Mouse (Mus musculus) CH12.LX (cell line): Measurements from ENCODE around the gene Car11. TPM values are rescaled to one million over a fixed set of nuclear protein-coding genes. Genes with fewer than 3 reads are reported as not detected.
A peak's percentile ranks its signal among the peaks of the same experiment; 100 is the strongest.

Source experiments
- DNase-seq: peaks from one replicate; pipeline ENCODE4 v3.0.0-alpha.2; 2013; ENCODE audit errors: extremely low read depth
- H3K27ac ChIP-seq: 2 replicates; pipeline ENCODE4 v1.5.1; 2012; ENCODE audit warnings: low read depth, mild to moderate bottlenecking, control low read depth, moderate library complexity; ENCODE audit not compliant: insufficient read depth
- H3K27me3 ChIP-seq: replicated peaks from 2 replicates; pipeline ENCODE3; 2012; ENCODE audit warnings: inconsistent platforms
- H3K36me3 ChIP-seq, 2 experiments: replicated peaks in 1 of 2; 2 replicates each; pipeline versions ENCODE3 to v1.6.1; 2012; ENCODE audit warnings: inconsistent platforms in 1 of 2, low read length in 1 of 2, mild to moderate bottlenecking in 1 of 2, mixed read lengths in 1 of 2, moderate library complexity in 1 of 2; ENCODE audit not compliant: control insufficient read depth in 1 of 2, insufficient read depth in 1 of 2
- H3K4me1 ChIP-seq, 2 experiments: 2 replicates each; pipeline ENCODE4 v1.6.1; 2012; ENCODE audit warnings: inconsistent platforms in 1 of 2, moderate library complexity in 1 of 2; ENCODE audit not compliant: insufficient read depth in 2 of 2, control insufficient read depth in 1 of 2
- H3K4me2 ChIP-seq: 2 replicates; pipeline ENCODE4 v1.6.1; 2012; ENCODE audit warnings: low read depth, mild to moderate bottlenecking, control low read depth; ENCODE audit not compliant: poor library complexity, insufficient read depth, severe bottlenecking
- H3K4me3 ChIP-seq, 3 experiments: fragments of 150-350 bp in 1 of 3; sonication (generic) in 1 of 3; replicated peaks in 1 of 3; 2 replicates each; pipeline versions ENCODE3 to v1.5.1; 2011 to 2012; ENCODE audit warnings: low read depth in 2 of 3, low read length in 2 of 3, mild to moderate bottlenecking in 2 of 3, moderate library complexity in 2 of 3, control low read depth in 1 of 3, improper control_type of control experiment in 1 of 3, inconsistent platforms in 1 of 3, mixed read lengths in 1 of 3; ENCODE audit not compliant: poor library complexity in 1 of 3
- H3K79me2 ChIP-seq: replicated peaks from 2 replicates; pipeline ENCODE4 v1.6.1; 2012; ENCODE audit warnings: mild to moderate bottlenecking, moderate library complexity; ENCODE audit not compliant: control insufficient read depth, poor library complexity, insufficient read depth, severe bottlenecking; ENCODE audit errors: extremely low read depth
- H3K9ac ChIP-seq: 2 replicates; pipeline ENCODE4 v1.6.1; 2012; ENCODE audit warnings: low read depth, mild to moderate bottlenecking, control low read depth, moderate library complexity; ENCODE audit not compliant: insufficient read depth
- H3K9me3 ChIP-seq: replicated peaks from 2 replicates; pipeline ENCODE3; 2012; ENCODE audit warnings: low read length, inconsistent platforms, mixed read lengths
- BHLHE40 ChIP-seq: IDR thresholded peaks from 2 replicates; pipeline ENCODE4 v1.6.1; 2011; ENCODE audit warnings: mild to moderate bottlenecking, low read depth, low read length, improper control_type of control experiment
- CHD1 ChIP-seq: IDR thresholded peaks from 2 replicates; pipeline ENCODE4 v1.6.1; 2012; ENCODE audit warnings: low read depth, low read length, improper control_type of control experiment, inconsistent platforms
- CHD2 ChIP-seq: IDR thresholded peaks from 2 replicates; pipeline ENCODE4 v1.6.1; 2011; ENCODE audit warnings: low read length, improper control_type of control experiment
- E2F4 ChIP-seq: IDR thresholded peaks from 2 replicates; pipeline ENCODE4 v1.6.1; 2011; ENCODE audit warnings: low read depth, low read length, improper control_type of control experiment; ENCODE audit not compliant: insufficient replicate concordance
- ELF1 ChIP-seq: IDR thresholded peaks from 2 replicates; pipeline ENCODE4 v1.6.1; 2014; ENCODE audit warnings: low read depth, mild to moderate bottlenecking, inconsistent platforms, low read length, improper control_type of control experiment
- ETS1 ChIP-seq: conservative IDR thresholded peaks from 2 replicates; pipeline ENCODE4 v1.6.1; 2012; ENCODE audit warnings: low read depth, mild to moderate bottlenecking, inconsistent platforms, low read length, improper control_type of control experiment, moderate library complexity
- GABPA ChIP-seq: IDR thresholded peaks from 2 replicates; pipeline ENCODE4 v1.6.1; 2012; ENCODE audit warnings: low read depth, low read length, improper control_type of control experiment, inconsistent platforms; ENCODE audit not compliant: insufficient replicate concordance
- HCFC1 ChIP-seq: IDR thresholded peaks from 2 replicates; pipeline ENCODE4 v1.6.1; 2012; ENCODE audit warnings: low read depth, mild to moderate bottlenecking, inconsistent platforms, low read length, improper control_type of control experiment
- IRF4 ChIP-seq: IDR thresholded peaks from 2 replicates; pipeline ENCODE4 v1.6.1; 2014; ENCODE audit warnings: low read depth, mild to moderate bottlenecking, inconsistent platforms, low read length, improper control_type of control experiment
- KAT2A ChIP-seq: IDR thresholded peaks from 2 replicates; pipeline ENCODE4 v1.6.1; 2012; ENCODE audit warnings: low read length, improper control_type of control experiment, inconsistent platforms; ENCODE audit not compliant: insufficient replicate concordance
- MAZ ChIP-seq: IDR thresholded peaks from 2 replicates; pipeline ENCODE4 v1.6.1; 2012; ENCODE audit warnings: low read depth, mild to moderate bottlenecking, inconsistent platforms, low read length, improper control_type of control experiment, moderate library complexity
- MXI1 ChIP-seq: IDR thresholded peaks from 2 replicates; pipeline ENCODE4 v1.6.1; 2011; ENCODE audit warnings: mild to moderate bottlenecking, low read depth, low read length, improper control_type of control experiment
- MYC ChIP-seq: IDR thresholded peaks from 2 replicates; pipeline ENCODE4 v1.6.1; 2011; ENCODE audit warnings: low read depth, mild to moderate bottlenecking, improper control_type of control experiment, low read length
- NELFE ChIP-seq: IDR thresholded peaks from 2 replicates; pipeline ENCODE4 v1.6.1; 2011; ENCODE audit warnings: low read depth, low read length, improper control_type of control experiment
- NRF1 ChIP-seq: IDR thresholded peaks from 2 replicates; pipeline ENCODE4 v1.6.1; 2014; ENCODE audit warnings: low read depth, mild to moderate bottlenecking, inconsistent platforms, low read length, improper control_type of control experiment, moderate library complexity
- POLR2A ChIP-seq: IDR thresholded peaks from 2 replicates; pipeline ENCODE4 v1.6.1; 2011; ENCODE audit warnings: low read depth, mild to moderate bottlenecking, improper control_type of control experiment, low read length
- POLR2AphosphoS2 ChIP-seq: IDR thresholded peaks from 2 replicates; pipeline ENCODE4 v1.6.1; 2011; ENCODE audit warnings: low read depth, low read length, improper control_type of control experiment
- RCOR1 ChIP-seq: conservative IDR thresholded peaks from 2 replicates; pipeline ENCODE4 v1.6.1; 2012; ENCODE audit warnings: low read depth, mild to moderate bottlenecking, inconsistent platforms, low read length, improper control_type of control experiment
- SIN3A ChIP-seq: IDR thresholded peaks from 2 replicates; pipeline ENCODE4 v1.6.1; 2012; ENCODE audit warnings: low read length, improper control_type of control experiment, inconsistent platforms
- TCF12 ChIP-seq: IDR thresholded peaks from 2 replicates; pipeline ENCODE4 v1.6.1; 2014; ENCODE audit warnings: low read depth, mild to moderate bottlenecking, inconsistent platforms, low read length, improper control_type of control experiment
- ZC3H11A ChIP-seq: IDR thresholded peaks from 2 replicates; pipeline ENCODE4 v1.6.1; 2012; ENCODE audit warnings: low read depth, mild to moderate bottlenecking, inconsistent platforms, low read length, improper control_type of control experiment
- ZMIZ1 ChIP-seq: IDR thresholded peaks from 2 replicates; pipeline ENCODE4 v1.6.1; 2012; ENCODE audit warnings: low read depth, mild to moderate bottlenecking, inconsistent platforms, low read length, improper control_type of control experiment
- ZNF384 ChIP-seq: IDR thresholded peaks from 2 replicates; pipeline ENCODE4 v1.6.1; 2012; ENCODE audit warnings: low read depth, low read length, improper control_type of control experiment, inconsistent platforms
- dilution Hi-C: fragments of 300-500 bp; cut with MboI; formaldehyde crosslinking; loops from 2 replicates; pipeline ENCODE4 v1.14.3; 2020; ENCODE audit warnings: low sequenced_read_pairs; ENCODE audit not compliant: extremely low pct_unique_long_range_greater_than_20kb, extremely low pct_ligation_motif_present
- in situ Hi-C: fragments of 300-500 bp; cut with MboI; formaldehyde crosslinking; loops from 3 replicates; pipeline ENCODE4 v1.14.3; 2019; ENCODE audit warnings: low sequenced_read_pairs, low pct_ligation_motif_present, low pct_unique_long_range_greater_than_20kb, mixed read lengths
- polyA plus RNA-seq: library from polyadenylated mRNA; unstranded; fragments of >175 nt; gene quantifications from 2 replicates; pipeline ENCODE4 v1.2.1, GENCODE M21; 2012; ENCODE audit warnings: low read depth; ENCODE audit not compliant: insufficient read length
- total RNA-seq, 2 experiments: library from RNA; depleted of rRNA; stranded (reverse); fragments of 300-350 nt in 1 of 2; fragments of >200 nt in 1 of 2; gene quantifications; 2 replicates each; pipeline ENCODE4 v1.2.3; 2012 to 2014

Car11 gene
- total and polyA plus RNA-seq, 3 experiments: not detected

DNA sequence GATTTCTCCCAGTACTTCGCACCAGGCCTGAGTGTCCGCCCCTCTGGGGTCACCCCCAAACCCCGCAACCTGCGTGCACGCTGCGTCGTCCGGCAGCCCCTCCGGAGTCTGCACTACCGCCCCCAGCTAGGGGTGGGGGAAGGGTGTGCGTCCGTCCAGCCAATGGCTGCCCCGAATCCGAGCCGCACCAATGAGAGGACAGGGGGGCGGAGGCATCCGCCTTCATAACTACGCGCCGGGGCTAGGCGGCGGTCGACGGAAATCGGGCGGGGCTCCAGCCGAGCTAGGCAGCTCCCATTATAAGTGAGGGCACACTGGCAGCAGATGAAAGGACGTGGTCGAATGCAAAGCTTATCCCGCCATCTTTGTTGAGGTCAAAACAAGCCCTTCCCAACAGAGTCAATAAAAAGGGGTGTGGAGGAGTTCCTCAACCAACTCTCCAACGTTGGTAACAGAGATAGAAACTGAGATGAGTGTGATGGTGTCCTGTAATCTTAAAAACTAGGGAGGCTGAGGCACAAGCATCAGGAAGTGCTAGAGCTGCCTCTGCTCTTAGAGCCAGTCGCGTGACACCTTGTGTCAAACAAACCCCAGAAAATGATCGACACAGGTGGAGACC lies 15.6 kb downstream of the Car11 start, which contains the start of gene Rpl18:
TSS of gene Rpl18 (plus strand) at position 368 of the 619 bp plus-strand sequence.
- Histone ChIP-seq H3K79me2 (peaks cover 47% of the 10 kb centered on the region), H3K4me3 (peak within 1 kb of the TSS; percentile 84 to 100 (median 92)), H3K27me3 (no peaks in the 10 kb centered on the region), H3K9me3 (no peaks in the 10 kb centered on the region), H3K4me1 (peaks cover 5 to 30% of the 10 kb centered on the region in 2 experiments; a peak in 3 of 4 replicates), H3K9ac (peak within 1 kb of the TSS; percentile 91), H3K4me2 (peak within 1 kb of the TSS; percentile 89), H3K27ac (peak within 1 kb of the TSS; percentile 38), H3K36me3 (peaks cover 45 to 65% of the 10 kb centered on the region in 2 experiments)
- in situ Hi-C loops (no loop called here), dilution Hi-C loops (no loop called here)
- peak; percentile 97 for DNase-seq
- TF ChIP-seq NELFE: peak; percentile 62
- TF ChIP-seq MAZ: peak; percentile 83; the same call in 1 of the 2 replicates
- peak; percentile 79 for TF ChIP-seq MXI1
- TF ChIP-seq NRF1: peak; percentile 84
- TF ChIP-seq POLR2A: peak; percentile 76
- TF ChIP-seq SIN3A: peak; percentile 87; the same call in 1 of the 2 replicates
- peak; percentile 85; the same call in 1 of the 2 replicates for TF ChIP-seq POLR2AphosphoS2
- peak; percentile 75; the same call in 1 of the 2 replicates for TF ChIP-seq KAT2A
- TF ChIP-seq RCOR1: peak; percentile 86; the same call in 1 of the 2 replicates
- peak; percentile 36; the same call in 1 of the 2 replicates for TF ChIP-seq TCF12
- peak; percentile 92 for TF ChIP-seq HCFC1
- 0 out of 2 replicates have a peak, but pooled peaks have one; percentile 28 for TF ChIP-seq E2F4
- peak; percentile 77 for TF ChIP-seq ELF1
- TF ChIP-seq CHD1: 0 out of 2 replicates have a peak, but pooled peaks have one; percentile 52
- no peak for TF ChIP-seq ETS1
- peak; percentile 93 for TF ChIP-seq CHD2
- TF ChIP-seq ZC3H11A: no peak
- TF ChIP-seq BHLHE40: peak; percentile 28; the same call in 1 of the 2 replicates
- TF ChIP-seq IRF4: peak; percentile 30; the same call in 1 of the 2 replicates
- no peak for TF ChIP-seq ZNF384
- TF ChIP-seq MYC: 0 out of 2 replicates have a peak, but pooled peaks have one; percentile 25
- no peak for TF ChIP-seq ZMIZ1
- TF ChIP-seq GABPA: no peak; the same call in 1 of the 2 replicates
